Mouse (Mus musculus): ENCODE measurements around the gene Zbtb7b.

The Zbtb7b gene

GRCm38 (mm10) chr3:89418170-89418860 lies 23.7 kb upstream of the Zbtb7b start, which contains the start of the genes Cks1b and Shc1:
Cks1b (minus strand) TSS chr3:89418383.
Shc1 (plus strand) TSS chr3:89418443.
- DNase-seq (ENCODE audit: low read depth) = peak; percentile 100

GRCm38 (mm10) chr3:89417840-89418169 lies 23.2 kb upstream of the Zbtb7b start:
- DNase-seq (ENCODE audit: low read depth) = peak; percentile 91

- DNase-seq (ENCODE audit: low read depth) = no peak
Measured at GRCm38 (mm10) chr3:89417131-89417530, 22.6 kb upstream of the Zbtb7b start.

GRCm38 (mm10) chr3:89416158-89416557 lies 21.6 kb upstream of the Zbtb7b start:
- no peak for DNase-seq (ENCODE audit: low read depth)

- peak; percentile 100 for DNase-seq (ENCODE audit: low read depth)
Measured at GRCm38 (mm10) chr3:89411490-89412393, 17.2 kb upstream of the Zbtb7b start, which contains the start of gene Flad1. Flad1 (minus strand) TSS chr3:89411870.

- DNase-seq (ENCODE audit: low read depth) = no peak
Measured at GRCm38 (mm10) chr3:89410864-89411263, 16.3 kb upstream of the Zbtb7b start.

GRCm38 (mm10) chr3:89409701-89410100 lies 15.1 kb upstream of the Zbtb7b start:
- DNase-seq (ENCODE audit: low read depth) = no peak

GRCm38 (mm10) chr3:89408448-89408847 lies 13.9 kb upstream of the Zbtb7b start:
- no peak for DNase-seq (ENCODE audit: low read depth)

GRCm38 (mm10) chr3:89406887-89407286 lies 12.3 kb upstream of the Zbtb7b start:
- no peak for DNase-seq (ENCODE audit: low read depth)

GRCm38 (mm10) chr3:89402693-89403092 lies 8.1 kb upstream of the Zbtb7b start, which contains the start of gene Lenep:
Lenep (minus strand) TSS chr3:89402793.
- DNase-seq (ENCODE audit: low read depth) = no peak

GRCm38 (mm10) chr3:89401329-89401728 lies 6.8 kb upstream of the Zbtb7b start:
- DNase-seq (ENCODE audit: low read depth) = no peak

- no peak for DNase-seq (ENCODE audit: low read depth)
Measured at GRCm38 (mm10) chr3:89396654-89397005, 2.1 kb upstream of the Zbtb7b start.

GRCm38 (mm10) chr3:89395806-89396653 lies 1.5 kb upstream of the Zbtb7b start:
- peak; percentile 83 for DNase-seq (ENCODE audit: low read depth)

- peak; percentile 35 for DNase-seq (ENCODE audit: low read depth)
Measured at GRCm38 (mm10) chr3:89395419-89395805, 836 bp upstream of the Zbtb7b start.

- no peak for DNase-seq (ENCODE audit: low read depth)
Measured at GRCm38 (mm10) chr3:89394894-89395256, 299 bp upstream of the Zbtb7b start.

GRCm38 (mm10) chr3:89393605-89394004 lies 971 bp downstream of the Zbtb7b start:
- DNase-seq (ENCODE audit: low read depth) = peak; percentile 99

GRCm38 (mm10) chr3:89392871-89393311 lies 1.7 kb downstream of the Zbtb7b start:
- peak; percentile 45 for DNase-seq (ENCODE audit: low read depth)

- DNase-seq (ENCODE audit: low read depth) = peak; percentile 70
Measured at GRCm38 (mm10) chr3:89391663-89392511, 2.7 kb downstream of the Zbtb7b start.

- peak; percentile 55 for DNase-seq (ENCODE audit: low read depth)
Measured at GRCm38 (mm10) chr3:89390699-89391662, 3.6 kb downstream of the Zbtb7b start.

GRCm38 (mm10) chr3:89390111-89390515 lies 4.5 kb downstream of the Zbtb7b start:
- peak; percentile 50 for DNase-seq (ENCODE audit: low read depth)
